ENCODE assay signal across 30 mouse cellular contexts in genomic region chr6:39946601-39947000, GRCm38 (mm10).
A peak's percentile ranks its signal among the peaks of the same experiment; 100 is the strongest.
DNase-seq lines count a peak whose midpoint lies in the region; ATAC-seq lines count a peak whose summit lies in the region.
"Had no signal": no experiment of that assay in that cellular context is flagged by ENCODE, and none has a peak within 500 bp of the region (broad histone marks: within the 10 kb centered on the region; RNA-seq: fewer than 3 reads in every experiment).

No protein-coding gene starts in this region.

- DNase-seq in forebrain, embryonic 11.5 days (ENCODE audit: low spot score), result no peak
- peak; percentile 30 to 45 for DNase-seq in frontal cortex, postnatal 36 days (ENCODE audit: low spot score in 2 of 2)
- DNase-seq in frontal cortex, postnatal 25 days (ENCODE audit: low spot score in 2 of 2), result no peak
- peak; percentile 17 to 81 for DNase-seq in left cerebral cortex, postnatal 25 days (ENCODE audit: low spot score in 2 of 2)
- no peak for DNase-seq in left cerebral cortex, postnatal 4 days
- DNase-seq in right cerebral cortex, adult 18-20 months, result peak; percentile 38
- no peak for DNase-seq in right cerebral cortex, postnatal 4 days
- DNase-seq: adrenal gland, adult 2 months; adrenal gland, postnatal 36 days; cerebellum, adult 2 months; cerebellum, postnatal 14 days; gastrocnemius, postnatal 14 days; heart, postnatal 36 days; kidney, adult 18-20 months; kidney, postnatal 25 days; liver; lung, adult 2 months; lung, postnatal 10 days; spleen, adult 18-20 months; thymus, adult 18-20 months; thymus, postnatal 25 days had no signal

- no peak overlapping the region for H3K4me3 ChIP-seq in forebrain, embryonic 11.5 days (ENCODE audit: low read depth, low read length)
- no peak overlapping the region for H3K4me3 ChIP-seq in forebrain, embryonic 16.5 days (replicated peaks; ENCODE audit: low read length)
- H3K4me3 ChIP-seq: embryonic facial prominence, embryonic 10.5 days; embryonic facial prominence, embryonic 15.5 days; kidney, embryonic 15.5 days had no signal

- intact Hi-C loops in left cerebral cortex, postnatal 25 days (cut with DNase I), result loop anchor here (1.0 kb wide), 1 partner anchor 42 kb away; no protein-coding TSS in a partner anchor
- intact Hi-C loops in left cerebral cortex, postnatal 4 days (cut with DNase I), result no loop called here

- H3K9me3 ChIP-seq in forebrain, embryonic 11.5 days (ENCODE audit: control insufficient read depth, low read length), result no peaks in the 10 kb centered on the region
- no peaks in the 10 kb centered on the region for H3K9me3 ChIP-seq in forebrain, embryonic 16.5 days (ENCODE audit: control insufficient read depth, low read length)
- H3K9me3 ChIP-seq: embryonic facial prominence, embryonic 10.5 days; embryonic facial prominence, embryonic 15.5 days; kidney, embryonic 15.5 days had no signal

- H3K9ac ChIP-seq in forebrain, embryonic 11.5 days (ENCODE audit: low read length), result no peak overlapping the region
- H3K9ac ChIP-seq in forebrain, embryonic 16.5 days (replicated peaks; ENCODE audit: low read depth, low read length), result no peak overlapping the region
- H3K9ac ChIP-seq: embryonic facial prominence, embryonic 15.5 days; kidney, embryonic 15.5 days; liver, embryonic 14.5 days had no signal

- H3K27me3 ChIP-seq in forebrain, embryonic 11.5 days (ENCODE audit: control insufficient read depth, insufficient read depth, low read length), result no peaks in the 10 kb centered on the region
- H3K27me3 ChIP-seq in forebrain, embryonic 16.5 days (replicated peaks; ENCODE audit: control insufficient read depth, insufficient read depth, low read length), result no peaks in the 10 kb centered on the region
- H3K27me3 ChIP-seq: embryonic facial prominence, embryonic 15.5 days; kidney, embryonic 15.5 days had no signal

- H3K4me2 ChIP-seq in forebrain, embryonic 11.5 days (ENCODE audit: low read depth, low read length, severe bottlenecking), result no peak overlapping the region
- no peak overlapping the region for H3K4me2 ChIP-seq in forebrain, embryonic 16.5 days (ENCODE audit: low read length)
- H3K4me2 ChIP-seq: embryonic facial prominence, embryonic 15.5 days; heart, embryonic 11.5 days; kidney, embryonic 15.5 days had no signal

- H3K27ac ChIP-seq in forebrain, embryonic 11.5 days (ENCODE audit: low read depth, low read length), result no peak overlapping the region
- no peak overlapping the region for H3K27ac ChIP-seq in forebrain, embryonic 16.5 days (ENCODE audit: low read length)
- H3K27ac ChIP-seq: embryonic facial prominence, embryonic 10.5 days; embryonic facial prominence, embryonic 15.5 days; kidney, embryonic 15.5 days; liver, embryonic 14.5 days; macrophage had no signal

- WGBS in forebrain, embryonic 11.5 days, result 75% methylated on average over 4 of the region's 4 CpGs
- WGBS in forebrain, embryonic 16.5 days, result 74% methylated on average over 4 of the region's 4 CpGs

- no peaks in the 10 kb centered on the region for H3K36me3 ChIP-seq in forebrain, embryonic 11.5 days (ENCODE audit: control insufficient read depth, insufficient read depth, low read length)
- no peaks in the 10 kb centered on the region for H3K36me3 ChIP-seq in forebrain, embryonic 16.5 days (ENCODE audit: control insufficient read depth, insufficient read depth)
- H3K36me3 ChIP-seq: embryonic facial prominence, embryonic 10.5 days; embryonic facial prominence, embryonic 15.5 days; kidney, embryonic 15.5 days had no signal

- peak; percentile 10; the same call in 1 of the 2 replicates for ATAC-seq in forebrain, embryonic 11.5 days (replicated peaks; ENCODE audit: low FRiP score)
- ATAC-seq in forebrain, embryonic 16.5 days, result no peak
- ATAC-seq: activated CD4-positive, CD25-positive, alpha-beta regulatory T cell, adult 4 months; hindbrain, embryonic 16.5 days had no signal

- no peaks in the 10 kb centered on the region; the same call in 1 of the 2 replicates for H3K4me1 ChIP-seq in forebrain, embryonic 11.5 days (replicated peaks; ENCODE audit: control insufficient read depth, insufficient read depth, low read length)
- H3K4me1 ChIP-seq in forebrain, embryonic 16.5 days (replicated peaks; ENCODE audit: control insufficient read depth, insufficient read depth, low read length), result peaks cover 7% of the 10 kb centered on the region
- H3K4me1 ChIP-seq: embryonic facial prominence, embryonic 15.5 days; kidney, embryonic 15.5 days had no signal

Comparison
In these comparisons a context has a peak if more than half of its experiments do, and no peak if none do; other contexts are left out.
1. DNase-seq: peak in frontal cortex, postnatal 36 days (2 of 2), left cerebral cortex, postnatal 25 days (2 of 2) and right cerebral cortex, adult 18-20 months (single experiment); none in forebrain, embryonic 11.5 days (single experiment), frontal cortex, postnatal 25 days (0 of 2), left cerebral cortex, postnatal 4 days (single experiment) and right cerebral cortex, postnatal 4 days (single experiment).